Mouse (Mus musculus) cerebellum, postnatal 4 days (tissue): ENCODE data around the gene Negr1.
"Not testable (repeated sequence)": the region's sequence is repeated elsewhere in the genome, so short reads cannot be mapped to it uniquely, and the experiment has no call there.

Experiments used
- DNase-seq, 2 experiments: peaks; one replicate each; pipeline ENCODE4 v3.0.0; 2022; ENCODE audit warnings: low spot score in 2 of 2, mixed read lengths in 1 of 2

Negr1 gene

DNA sequence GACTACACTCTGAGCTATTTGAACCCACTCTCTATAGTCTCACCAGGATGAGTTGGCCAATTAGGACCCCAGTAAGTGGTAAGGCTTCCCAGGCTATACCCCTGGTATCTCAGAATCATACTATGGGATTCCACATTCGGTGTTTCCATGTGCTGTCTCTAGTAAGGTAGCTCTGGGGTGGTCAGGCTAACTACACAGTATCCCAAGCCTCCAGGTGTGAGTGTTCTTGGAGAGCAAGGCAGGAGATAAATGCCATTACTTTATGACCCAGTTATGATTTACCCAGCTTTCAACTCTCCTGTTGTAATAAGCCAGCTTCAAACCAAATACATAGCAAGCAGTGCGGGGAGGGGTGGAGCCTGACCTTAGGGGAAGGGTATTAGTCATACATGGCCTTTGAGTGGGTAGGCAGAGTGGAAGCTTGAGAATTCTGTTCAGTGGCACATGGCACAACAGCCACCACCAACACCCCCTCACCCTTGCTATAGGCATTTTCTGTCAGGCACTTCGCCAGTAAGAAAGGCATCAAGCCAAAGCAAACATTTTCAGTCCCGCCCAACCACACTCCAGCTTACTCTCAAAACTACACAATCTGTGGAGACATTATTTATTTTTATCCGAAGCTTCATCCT is 437.7 kb downstream of the Negr1 start:
- DNase-seq: no peak

DNA sequence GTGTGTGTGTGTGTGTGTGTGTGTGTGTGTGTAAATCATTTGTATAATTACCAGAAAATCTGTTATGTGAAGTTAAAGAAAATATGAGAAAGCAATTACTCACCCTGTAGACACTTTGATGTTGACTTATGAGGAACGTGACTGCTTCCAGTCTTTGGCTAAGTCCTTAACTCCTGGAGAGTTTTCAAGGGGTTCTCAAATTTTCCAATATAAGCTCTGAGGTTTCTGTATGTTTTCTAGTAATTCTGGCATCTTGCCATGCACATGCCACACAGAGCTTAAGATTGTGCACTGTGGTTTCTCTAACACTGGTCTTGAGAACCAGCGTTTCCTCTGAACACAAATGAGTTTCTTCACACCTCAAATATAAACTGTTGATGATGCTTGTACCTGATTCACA is 460.0 kb downstream of the Negr1 start:
- DNase-seq: no peak

DNA sequence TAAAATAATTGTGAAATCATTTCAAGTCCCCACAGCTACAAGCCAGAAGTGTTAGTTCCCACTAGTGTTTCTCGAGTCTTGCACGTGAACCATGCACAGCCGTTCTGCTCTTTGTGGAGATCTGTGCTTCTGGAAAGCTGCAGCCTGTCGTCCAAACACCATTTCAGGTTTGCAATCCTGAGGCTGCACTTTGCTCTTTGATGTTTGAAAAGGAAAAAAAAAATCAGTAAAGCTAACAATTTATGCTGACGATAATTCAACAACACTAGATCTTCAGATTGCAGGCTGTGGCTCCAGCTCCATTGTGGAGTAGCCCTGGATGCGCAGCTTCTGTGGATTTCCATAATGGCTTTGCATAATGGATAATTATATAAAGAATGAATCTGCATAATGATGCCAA is 463.0 kb downstream of the Negr1 start:
- no peak for DNase-seq

DNA sequence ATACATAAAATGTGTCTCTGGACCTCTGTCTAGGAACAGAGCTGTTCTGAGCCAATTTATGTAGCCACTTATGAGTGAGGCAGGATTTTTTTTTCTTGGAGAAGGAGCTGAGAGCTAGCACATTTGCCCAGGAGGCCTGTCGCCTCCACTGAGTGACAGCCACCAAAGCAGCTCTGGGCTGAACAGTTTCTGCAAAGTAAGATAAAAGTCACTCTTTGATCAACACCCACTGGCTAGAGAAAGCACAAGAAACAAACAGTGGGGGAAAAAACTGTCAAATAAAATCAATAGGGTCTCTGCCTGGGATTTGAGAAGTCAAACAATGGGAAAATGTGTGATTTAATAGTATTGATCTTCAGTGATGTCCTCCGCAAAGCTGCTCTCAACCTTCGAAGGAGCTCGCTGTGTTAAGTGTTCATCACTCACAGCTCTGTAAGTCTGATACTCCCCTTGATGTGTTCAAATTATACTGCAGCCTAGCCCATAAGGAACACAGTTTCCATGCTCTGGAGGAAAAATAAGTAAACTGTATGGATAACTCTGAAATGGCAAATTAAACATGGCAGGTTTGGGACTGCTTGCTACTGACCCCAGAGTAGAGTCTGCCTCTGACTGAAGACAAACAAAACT is 470.0 kb downstream of the Negr1 start:
- no peak for DNase-seq

DNA sequence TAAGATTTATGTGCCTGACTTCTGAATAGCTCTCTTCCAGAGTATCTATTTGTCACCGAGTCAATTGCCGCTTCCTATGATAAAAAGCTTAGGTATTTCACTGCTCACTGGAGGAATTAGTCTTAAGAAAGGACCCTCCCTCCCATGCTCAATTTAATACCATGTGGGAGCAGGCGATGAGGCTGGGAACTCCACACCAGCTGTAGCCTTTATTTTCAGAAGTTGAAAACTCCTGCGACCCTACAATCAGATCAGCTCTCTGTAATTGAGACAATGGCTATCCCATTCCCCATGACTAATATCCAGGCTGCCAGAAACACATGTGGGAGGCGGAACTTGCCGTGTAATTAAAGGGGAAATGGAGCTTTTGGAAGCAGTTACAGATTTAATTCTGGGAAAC is 474.4 kb downstream of the Negr1 start:
- no peak for DNase-seq

DNA sequence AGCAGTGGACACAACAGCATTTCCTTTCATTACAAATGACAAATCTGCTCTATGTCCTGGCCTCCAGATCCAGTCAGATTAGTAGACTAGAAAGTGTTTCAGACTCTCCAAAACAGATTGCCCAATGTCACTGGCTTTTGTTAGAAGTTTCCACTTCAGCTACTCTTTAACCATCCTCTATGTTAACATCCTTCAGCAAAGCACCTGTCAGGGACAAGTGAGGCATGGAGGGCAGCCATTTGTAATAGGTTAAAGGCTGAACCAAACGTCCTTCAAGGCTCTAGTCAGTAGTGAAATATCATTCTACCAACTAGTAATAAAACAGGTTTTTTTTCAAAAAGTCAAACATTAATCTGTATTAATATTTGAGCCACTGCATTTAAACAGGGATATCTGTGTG is 475.0 kb downstream of the Negr1 start:
- DNase-seq: no peak

DNA sequence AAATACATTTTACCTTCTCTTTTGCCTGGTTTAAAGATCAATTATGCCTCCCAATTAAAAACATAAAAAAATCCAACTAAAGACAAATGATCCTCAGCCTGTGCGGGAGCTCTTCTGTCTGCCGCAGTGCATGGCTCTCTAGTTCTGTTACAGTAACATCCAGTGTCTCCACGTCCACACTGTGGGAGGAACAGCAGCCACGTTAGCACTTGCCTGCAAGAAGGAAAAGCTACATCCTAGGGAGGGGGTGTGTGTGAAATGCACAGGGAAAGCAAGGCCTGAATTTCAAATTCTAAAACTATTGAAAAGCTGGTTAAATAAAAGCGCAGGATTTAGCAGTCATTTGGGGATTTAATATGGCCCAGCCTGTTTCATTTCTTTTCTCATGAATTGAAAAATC is 479.0 kb downstream of the Negr1 start:
- no peak for DNase-seq

DNA sequence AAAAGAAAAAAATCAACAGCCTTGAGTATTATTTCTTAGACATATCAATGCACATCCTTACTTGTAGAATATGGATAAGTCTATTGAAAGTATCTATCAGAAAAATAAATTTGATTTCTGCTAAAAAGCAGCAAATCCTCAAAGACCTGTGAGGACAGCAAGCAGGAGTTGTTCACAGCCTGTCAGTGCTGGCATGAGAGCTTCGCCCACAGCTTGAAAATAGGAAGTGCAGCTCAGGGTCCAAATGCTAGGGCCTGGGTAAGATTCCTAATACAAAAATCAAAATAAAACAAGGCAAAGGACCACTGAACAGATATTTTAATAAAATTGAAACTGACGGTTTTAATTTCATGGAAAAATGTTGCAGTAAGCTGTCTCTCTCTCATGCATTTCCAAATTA is 483.0 kb downstream of the Negr1 start:
- no peak for DNase-seq

DNA sequence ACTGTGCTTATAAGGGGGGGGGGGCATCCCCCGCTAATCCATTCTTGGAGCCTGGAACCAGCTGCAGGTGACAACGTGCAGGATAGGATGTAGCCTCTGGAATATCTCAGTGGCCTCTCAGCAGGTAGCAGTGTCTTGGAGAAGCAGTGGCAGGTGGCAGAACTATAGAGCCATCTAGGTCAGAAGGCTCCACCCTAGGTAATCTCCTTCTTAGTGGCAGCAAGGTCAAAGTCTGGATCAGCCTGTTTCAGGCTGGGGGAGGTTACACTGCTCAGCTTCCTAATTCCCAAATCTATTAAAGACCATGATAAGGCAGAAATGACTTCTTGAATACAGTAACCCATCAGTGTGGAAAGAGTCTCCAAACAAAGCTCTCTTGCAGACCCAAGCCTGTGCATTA is 502.8 kb downstream of the Negr1 start:
- not testable (repeated sequence) for DNase-seq

DNA sequence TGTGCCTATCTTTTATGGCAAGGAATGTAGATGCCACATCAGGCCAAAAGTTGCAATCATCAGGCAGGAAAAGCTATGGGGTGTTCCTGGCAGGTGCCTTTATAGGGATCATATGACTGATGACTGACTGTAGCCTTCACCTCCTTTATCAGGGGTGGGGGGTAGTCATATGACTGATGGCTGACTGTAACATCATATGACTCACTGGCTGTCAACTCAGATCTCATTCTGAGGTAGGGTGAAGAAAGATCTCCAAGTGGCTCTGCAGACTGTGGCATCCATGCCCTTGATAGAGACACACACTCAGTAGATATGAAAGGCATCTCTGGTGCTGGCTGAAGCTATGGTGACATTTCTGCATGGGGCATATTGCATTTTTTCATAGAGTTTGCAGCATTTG is 504.7 kb downstream of the Negr1 start:
- no peak for DNase-seq

DNA sequence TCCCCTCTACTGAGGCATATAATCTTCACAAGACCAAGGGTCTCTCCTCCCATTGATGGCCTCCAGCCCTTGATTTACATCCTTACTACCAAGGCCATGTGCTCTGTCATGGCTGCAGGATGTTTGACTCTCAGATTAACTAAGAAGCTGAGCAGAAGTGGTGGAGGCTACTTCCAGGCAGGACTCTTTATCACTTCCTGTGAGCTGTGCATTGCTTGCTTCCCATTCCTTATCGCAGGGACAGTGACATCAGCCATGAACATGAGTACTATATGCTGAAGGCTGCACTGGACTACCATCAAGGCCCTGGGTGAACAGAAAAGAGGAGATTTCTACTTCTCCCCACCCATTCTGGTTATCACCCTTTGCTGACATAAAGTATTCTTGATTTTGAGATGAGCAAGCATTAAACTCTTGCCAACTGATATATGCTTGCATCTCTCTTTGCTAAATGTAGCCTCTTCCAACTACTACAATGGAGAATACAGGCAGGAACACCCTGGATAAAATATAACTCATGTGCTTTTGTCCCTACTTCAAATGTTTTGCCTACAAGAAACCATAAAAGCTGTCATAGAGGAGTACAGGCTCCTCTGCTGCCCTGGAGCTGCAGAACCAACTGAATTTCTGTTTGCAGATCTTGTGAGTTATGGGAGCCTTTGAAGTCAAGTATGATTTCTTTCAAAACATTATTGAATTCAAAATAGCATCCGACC is 517.8 kb downstream of the Negr1 start:
- no peak for DNase-seq

DNA sequence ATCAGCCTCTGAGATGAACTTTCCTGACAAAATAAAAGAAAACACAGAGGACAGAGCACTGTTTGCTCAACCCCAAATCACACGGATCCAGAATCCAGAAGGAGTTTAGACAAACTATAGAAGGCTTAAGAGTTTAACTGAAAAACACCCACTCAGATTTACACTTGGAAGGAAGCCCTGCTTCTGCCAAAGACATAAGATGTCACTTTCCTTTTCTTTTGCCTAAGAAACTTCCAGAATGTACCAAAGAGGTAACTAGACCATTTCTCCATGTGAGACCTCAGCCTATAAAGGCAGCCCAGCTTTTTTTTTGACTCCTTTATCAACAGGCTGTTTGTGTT is 518.3 kb downstream of the Negr1 start:
- no peak for DNase-seq

DNA sequence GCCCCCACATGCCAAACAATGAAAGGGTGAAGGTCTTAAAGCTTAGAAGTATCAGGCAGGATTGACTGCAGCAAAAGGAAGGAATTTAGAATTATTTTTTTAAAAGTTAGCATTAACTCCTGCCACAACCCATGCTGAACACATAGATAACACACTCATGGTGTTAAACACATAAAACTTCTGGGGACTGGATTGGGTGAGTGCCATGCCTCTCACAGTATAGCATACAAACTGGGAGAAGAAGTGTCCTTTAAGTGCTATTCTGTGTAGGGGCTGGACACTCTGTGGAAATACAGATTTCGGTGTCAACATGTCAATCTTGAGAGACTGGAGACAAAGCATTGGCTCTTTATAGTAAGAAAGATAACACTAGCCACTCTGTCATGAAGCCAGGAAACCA is 519.0 kb downstream of the Negr1 start:
- DNase-seq: no peak

DNA sequence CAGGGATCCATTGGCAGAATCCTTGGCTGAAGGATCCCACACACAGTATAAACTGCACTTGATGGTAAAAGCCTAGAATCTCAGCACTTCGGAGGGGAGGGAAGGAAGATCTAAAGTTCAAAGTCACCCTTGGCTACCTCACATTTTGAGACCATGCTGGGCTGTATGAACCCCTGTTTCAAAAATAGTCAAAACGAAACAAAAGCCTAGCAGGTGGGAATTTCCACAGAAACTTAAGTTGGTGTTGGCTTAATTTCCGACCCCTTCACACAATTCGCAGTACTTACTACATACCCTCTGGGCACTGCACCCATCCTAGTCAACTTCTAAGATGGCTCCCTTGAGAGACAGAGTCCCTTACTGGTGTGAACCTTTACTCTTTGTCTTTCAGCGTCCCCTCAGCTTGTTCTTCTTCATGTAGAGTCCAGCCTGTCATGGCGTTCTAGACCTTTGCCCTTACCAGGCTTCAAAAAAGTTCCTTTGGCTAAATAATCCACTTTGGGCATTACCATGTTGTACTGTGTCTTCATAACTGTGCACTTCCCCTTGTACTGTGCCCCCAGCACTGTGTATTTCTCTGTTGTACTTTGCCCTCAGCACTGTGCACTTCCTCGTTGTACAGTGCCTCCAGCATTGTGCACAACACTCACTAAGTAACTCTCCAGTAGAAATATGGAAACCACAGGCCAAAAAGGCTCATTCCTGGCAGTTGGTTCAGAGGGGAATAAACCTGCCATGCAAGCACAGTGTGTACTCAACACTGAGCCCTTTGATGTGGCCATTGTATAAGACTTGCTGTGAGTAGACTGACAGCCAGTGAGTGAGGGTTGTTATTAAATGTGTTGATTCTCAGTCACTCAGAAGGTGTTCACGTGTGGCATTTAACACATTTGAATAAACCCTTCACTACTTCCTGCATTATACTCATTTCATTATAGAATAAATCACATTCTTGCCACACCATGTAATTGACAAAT is 521.5 kb downstream of the Negr1 start:
- no peak for DNase-seq

DNA sequence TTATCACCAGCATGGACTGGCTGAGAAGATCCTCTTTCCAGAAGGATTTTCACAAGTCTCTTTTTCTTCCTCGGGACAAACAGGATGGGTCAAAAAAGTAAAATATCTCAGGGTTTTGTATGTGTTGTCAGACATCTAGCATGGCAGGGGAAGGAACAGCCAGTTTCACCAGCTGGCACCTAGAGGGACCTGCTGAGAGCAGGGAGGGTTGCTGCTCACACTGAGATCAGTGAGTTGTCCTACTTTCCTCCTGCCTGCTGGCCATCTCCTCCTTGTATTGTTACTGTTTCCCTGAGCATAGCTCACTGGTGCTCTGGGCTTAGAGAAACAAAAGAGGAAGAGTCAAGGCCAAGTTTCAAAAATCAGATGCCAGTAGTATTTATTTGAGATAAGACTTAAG is 523.6 kb downstream of the Negr1 start:
- no peak for DNase-seq

DNA sequence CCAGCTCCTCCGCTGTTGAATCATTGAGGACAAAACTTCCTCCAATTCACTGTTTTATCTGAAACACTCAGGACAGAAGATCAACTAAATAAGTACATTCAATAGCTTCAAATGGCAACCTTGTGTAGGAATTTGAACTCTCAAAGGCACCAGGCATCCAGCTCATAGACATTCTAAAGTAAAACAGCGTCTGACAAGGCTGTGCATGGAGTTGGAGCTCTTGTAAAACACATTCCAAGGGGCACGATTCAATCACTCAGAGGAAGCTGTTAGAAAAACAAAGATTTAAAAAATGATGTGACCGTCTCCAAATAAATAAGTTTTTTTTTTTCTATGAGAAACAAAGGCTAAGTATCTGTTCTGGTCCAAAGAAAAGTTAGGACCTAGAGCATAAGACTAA is 528.5 kb downstream of the Negr1 start:
- DNase-seq: no peak

DNA sequence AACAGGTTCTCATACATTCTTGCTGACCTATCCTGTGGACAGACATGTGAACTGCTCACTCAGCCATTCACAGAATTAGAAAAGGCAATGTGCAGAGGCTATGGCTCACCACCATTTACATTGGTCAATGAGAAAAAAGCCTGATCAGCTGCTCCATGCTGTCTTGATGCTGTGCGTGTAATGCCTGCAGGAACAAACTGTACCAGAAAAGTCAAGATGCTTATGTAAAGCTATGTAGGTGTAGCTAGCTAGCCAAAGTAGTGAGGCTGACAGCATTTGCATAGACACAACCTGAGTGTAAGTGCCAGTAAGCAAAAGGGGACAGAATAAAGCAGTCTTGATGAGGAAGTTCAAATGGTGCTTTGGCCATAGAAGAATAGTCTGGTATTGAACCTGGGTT is 534.7 kb downstream of the Negr1 start:
- DNase-seq: no peak

DNA sequence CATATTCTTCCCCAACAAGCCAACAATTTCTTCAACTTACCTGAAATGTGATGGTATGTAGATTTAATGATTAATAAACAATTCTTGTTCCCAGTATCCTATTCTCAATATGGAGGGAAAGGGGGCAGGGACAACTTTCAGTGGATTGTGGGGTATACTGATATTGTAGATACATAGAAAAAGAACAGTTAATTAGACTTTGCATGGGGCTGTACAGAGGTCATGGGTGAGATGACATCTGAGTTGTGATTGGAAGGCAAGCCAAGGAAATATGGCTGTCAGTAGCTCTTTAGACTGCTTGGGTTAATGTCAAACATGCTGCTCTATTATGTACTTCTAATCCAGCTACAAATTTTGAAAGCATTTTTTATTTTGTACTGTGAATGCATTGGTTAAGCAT is 535.9 kb downstream of the Negr1 start:
- no peak for DNase-seq

DNA sequence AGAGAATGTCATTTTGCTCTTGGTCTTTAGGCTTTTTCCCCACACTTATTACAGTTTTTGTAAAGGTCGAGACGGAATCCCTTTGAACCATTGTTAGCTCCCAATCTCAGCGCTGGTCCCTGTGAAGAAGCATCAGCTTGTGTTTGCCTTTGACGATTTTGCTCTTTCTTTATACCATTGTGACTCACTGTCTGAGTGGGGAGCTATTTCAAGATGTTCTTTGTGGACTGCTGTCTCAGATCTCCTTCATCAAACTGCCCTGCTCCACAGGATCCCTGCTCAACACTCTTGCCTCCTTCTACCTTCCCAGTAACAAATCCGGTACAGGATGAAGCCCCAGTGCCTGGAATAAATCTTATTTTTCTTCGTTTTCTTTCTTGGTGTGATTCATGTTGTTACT is 536.8 kb downstream of the Negr1 start:
- no peak for DNase-seq

DNA sequence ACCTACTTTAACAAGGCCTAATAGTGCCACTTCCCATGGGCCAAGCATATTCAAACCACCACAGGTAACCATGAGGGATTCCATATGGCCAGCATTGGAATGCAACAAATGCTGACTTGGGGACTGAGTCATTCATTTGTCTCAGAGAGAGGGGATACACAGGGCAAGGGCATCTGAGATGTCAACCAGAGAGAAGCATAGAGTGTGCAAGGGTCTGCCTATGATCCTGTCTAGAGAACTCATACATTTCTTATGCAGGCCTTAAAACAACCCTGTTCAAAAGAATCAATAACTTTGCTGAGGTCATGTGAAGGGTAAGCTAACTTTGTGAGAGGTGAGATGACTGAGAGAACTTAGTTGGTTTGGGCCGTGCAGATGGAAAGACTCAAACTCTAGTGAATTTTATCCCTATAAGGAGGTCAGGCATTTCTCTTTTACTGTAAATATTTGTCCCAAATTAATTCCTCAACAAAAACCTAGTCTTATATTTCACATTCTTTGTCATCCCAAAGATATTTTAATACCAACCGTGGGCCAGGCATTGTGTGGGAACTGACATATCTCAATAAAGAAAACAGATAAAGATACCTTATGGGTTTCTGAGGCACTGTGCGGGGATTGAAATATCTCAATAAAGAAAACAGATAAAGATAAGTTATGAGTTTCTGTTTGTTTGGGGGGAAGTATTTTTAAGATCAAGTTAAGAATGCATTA is 543.4 kb downstream of the Negr1 start:
- DNase-seq: no peak

DNA sequence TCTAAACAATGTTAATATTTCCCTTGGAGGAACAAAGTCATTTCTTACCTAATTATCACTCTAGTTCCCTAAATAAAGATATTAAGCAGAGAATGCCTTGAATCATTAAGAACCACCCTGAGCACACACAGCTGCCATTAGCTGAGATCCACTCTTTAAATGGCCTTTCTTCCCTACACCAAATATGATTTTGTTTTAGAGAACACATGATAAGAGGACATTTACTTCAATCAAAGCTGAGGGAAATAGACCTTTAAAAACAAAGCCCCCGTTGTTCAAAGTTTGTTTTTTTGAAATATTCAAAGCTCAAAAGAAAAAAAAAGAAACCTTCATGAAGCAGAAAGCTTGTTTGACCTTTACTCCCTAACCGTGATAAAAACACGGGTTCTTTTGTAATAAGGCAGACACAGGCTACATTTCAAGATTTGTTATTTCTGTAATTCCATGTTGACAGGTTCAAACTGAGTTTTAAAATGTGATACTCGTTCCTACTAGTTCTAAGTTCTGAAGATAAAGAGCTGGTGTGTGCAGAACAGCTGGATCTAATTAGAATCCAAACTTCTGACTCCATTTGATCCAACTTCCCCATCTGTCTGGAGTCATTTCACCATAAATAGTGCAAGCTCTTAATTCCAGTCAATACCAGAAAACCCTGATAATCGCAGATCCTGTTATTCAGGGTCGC is 544.1 kb downstream of the Negr1 start:
- DNase-seq: no peak
